Mouse (Mus musculus): ENCODE measurements around the gene Reln.

The Reln gene

GRCm38 (mm10) chr5:22224515-22224914, 120.0 kb downstream of the Reln start:
- no peak for DNase-seq (ENCODE audit: low read depth, low spot score)

- no peak for DNase-seq (ENCODE audit: low read depth, low spot score)
Observed at GRCm38 (mm10) chr5:22223940-22224339, 120.6 kb downstream of the Reln start.

- DNase-seq (ENCODE audit: low read depth, low spot score): no peak
Observed at GRCm38 (mm10) chr5:22208311-22209021, 136.0 kb downstream of the Reln start.

- no peak for DNase-seq (ENCODE audit: low read depth, low spot score)
Observed at GRCm38 (mm10) chr5:22197926-22198325, 146.6 kb downstream of the Reln start.

- no peak for DNase-seq (ENCODE audit: low read depth, low spot score)
Observed at GRCm38 (mm10) chr5:22196891-22197290, 147.6 kb downstream of the Reln start.

- no peak for DNase-seq (ENCODE audit: low read depth, low spot score)
Observed at GRCm38 (mm10) chr5:22196476-22196875, 148.0 kb downstream of the Reln start.

- DNase-seq (ENCODE audit: low read depth, low spot score): no peak
Observed at GRCm38 (mm10) chr5:22195352-22195941, 149.1 kb downstream of the Reln start.

GRCm38 (mm10) chr5:22191784-22192183, 152.7 kb downstream of the Reln start:
- DNase-seq (ENCODE audit: low read depth, low spot score): no peak

GRCm38 (mm10) chr5:22190333-22190732, 154.2 kb downstream of the Reln start:
- DNase-seq (ENCODE audit: low read depth, low spot score): no peak

GRCm38 (mm10) chr5:22187599-22187998, 156.9 kb downstream of the Reln start:
- no peak for DNase-seq (ENCODE audit: low read depth, low spot score)

GRCm38 (mm10) chr5:22176480-22176879, 168.0 kb downstream of the Reln start:
- DNase-seq (ENCODE audit: low read depth, low spot score): no peak

- DNase-seq (ENCODE audit: low read depth, low spot score): no peak
Observed at GRCm38 (mm10) chr5:22171336-22171735, 173.2 kb downstream of the Reln start.

GRCm38 (mm10) chr5:22164060-22164934, 180.2 kb downstream of the Reln start:
- DNase-seq (ENCODE audit: low read depth, low spot score): no peak

GRCm38 (mm10) chr5:22160935-22161334, 183.6 kb downstream of the Reln start:
- no peak for DNase-seq (ENCODE audit: low read depth, low spot score)

- no peak for DNase-seq (ENCODE audit: low read depth, low spot score)
Observed at GRCm38 (mm10) chr5:22158754-22159153, 185.7 kb downstream of the Reln start.

GRCm38 (mm10) chr5:22153601-22154000, 190.9 kb downstream of the Reln start:
- no peak for DNase-seq (ENCODE audit: low read depth, low spot score)

- no peak for DNase-seq (ENCODE audit: low read depth, low spot score)
Observed at GRCm38 (mm10) chr5:22141821-22142220, 202.7 kb downstream of the Reln start.

- DNase-seq (ENCODE audit: low read depth, low spot score): no peak
Observed at GRCm38 (mm10) chr5:22139015-22139414, 205.5 kb downstream of the Reln start.

- no peak for DNase-seq (ENCODE audit: low read depth, low spot score)
Observed at GRCm38 (mm10) chr5:22134402-22134801, 210.1 kb downstream of the Reln start.

GRCm38 (mm10) chr5:22131730-22132522, 212.6 kb downstream of the Reln start:
- DNase-seq (ENCODE audit: low read depth, low spot score): no peak

- no peak for DNase-seq (ENCODE audit: low read depth, low spot score)
Observed at GRCm38 (mm10) chr5:22127583-22127982, 216.9 kb downstream of the Reln start.

GRCm38 (mm10) chr5:22119296-22119695, 225.2 kb downstream of the Reln start:
- no peak for DNase-seq (ENCODE audit: low read depth, low spot score)
